Mouse (Mus musculus): ENCODE measurements around the gene Bin2.

Gene Bin2

DNA sequence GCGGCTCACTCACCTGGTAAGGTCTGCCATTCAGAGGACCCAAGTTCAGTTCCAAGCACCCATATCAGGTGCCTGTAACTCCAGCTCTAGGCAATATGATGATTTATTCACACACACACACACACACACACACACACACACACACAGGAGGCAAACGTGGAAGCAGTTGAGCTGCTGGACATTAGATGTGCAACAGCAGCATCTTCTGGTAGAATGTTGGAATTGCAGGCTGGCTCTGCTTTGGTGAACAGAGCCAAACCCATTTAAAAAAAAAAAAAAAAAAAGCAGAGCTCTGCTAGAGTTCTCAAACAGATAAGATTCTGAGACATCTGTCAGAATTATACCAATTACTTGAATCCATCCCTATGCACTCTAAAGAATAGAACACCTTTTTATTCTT lies 13.7 kb upstream of the Bin2 start:
- DNase-seq (ENCODE audit: inconsistent age in 2 of 2, low spot score in 1 of 2), result peak; percentile 73 to 92

DNA sequence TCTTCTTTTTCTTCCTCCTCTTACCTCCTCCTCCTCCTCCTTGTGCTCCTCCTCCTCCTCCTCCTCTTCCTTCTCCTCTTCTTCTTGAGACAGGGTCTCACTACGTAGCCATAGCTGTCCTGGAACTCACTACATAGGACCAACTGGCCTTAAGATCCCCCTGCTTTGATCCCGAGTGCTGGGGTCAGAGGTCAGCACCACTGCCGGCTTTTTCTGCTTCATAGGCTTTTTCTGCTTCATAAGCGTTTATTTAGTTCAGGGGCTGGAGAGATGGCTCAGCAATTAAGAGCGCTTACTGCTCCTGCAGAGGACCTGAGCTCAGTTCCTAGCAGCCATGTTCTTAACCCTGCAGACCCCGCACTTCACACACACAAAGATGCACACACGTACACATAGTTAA lies 12.4 kb upstream of the Bin2 start:
- no peak for DNase-seq (ENCODE audit: inconsistent age in 2 of 2, low spot score in 1 of 2)

DNA sequence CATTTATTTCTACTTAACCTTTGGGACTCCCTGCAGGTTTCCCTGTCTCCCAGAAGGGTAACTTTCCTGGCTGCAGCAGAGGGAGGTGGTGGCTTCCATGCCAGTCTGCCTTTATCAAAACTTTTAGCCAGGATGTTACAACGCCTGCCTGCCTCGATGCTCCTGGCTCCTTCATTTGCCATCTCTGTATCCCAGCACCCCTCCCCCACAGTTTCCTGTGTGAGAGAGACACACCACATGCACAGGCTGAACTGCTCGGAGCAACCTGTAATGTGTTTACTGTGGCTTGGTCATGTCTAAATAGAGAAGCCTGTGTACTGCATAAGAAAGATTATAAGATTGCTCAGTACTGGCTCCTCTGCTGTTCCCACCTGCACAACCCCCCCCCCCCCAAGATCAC lies 11.0 kb upstream of the Bin2 start:
- DNase-seq (ENCODE audit: inconsistent age in 2 of 2, low spot score in 1 of 2), result no peak

DNA sequence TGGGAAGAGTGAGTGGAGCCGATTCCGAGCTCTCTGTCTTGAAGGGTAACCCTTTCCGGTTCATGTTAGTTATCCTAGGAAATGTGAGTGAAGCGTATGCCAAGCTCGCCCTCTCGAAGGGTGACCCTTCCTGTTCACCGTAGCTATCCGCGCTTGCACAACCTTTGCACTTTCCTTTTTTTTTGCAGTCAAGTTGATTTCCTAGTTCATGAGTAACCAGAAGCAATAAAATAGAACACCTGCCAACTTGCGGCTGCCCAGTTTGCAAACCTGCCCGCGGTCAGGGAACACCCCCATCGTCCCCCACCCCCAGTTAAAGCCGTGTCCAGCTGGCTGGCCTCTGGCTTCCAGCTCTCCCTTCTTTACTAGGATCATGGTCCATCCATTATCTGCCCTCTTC lies 9.7 kb upstream of the Bin2 start:
- no peak for DNase-seq (ENCODE audit: inconsistent age in 2 of 2, low spot score in 1 of 2)

DNA sequence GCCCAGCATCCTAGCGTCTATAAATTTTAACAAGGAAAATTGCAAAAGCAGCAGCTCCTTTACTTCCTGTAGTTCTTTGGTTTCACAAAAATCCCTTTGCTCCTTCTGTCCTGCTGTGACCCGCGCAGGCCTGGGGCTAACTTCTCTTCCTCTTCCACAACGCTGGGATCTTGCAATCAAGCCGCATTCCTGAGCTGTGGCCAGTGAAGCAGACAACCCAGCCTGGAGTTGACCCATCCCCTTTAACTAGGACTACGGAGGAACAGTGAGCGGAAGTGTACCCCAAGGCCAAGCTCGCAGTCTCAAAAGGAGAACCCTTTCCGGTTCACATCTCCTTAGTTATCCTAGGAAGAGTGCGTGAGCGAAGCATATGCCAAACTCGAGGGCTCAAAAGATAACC lies 9.2 kb upstream of the Bin2 start:
- DNase-seq (ENCODE audit: inconsistent age in 2 of 2, low spot score in 1 of 2), result no peak

DNA sequence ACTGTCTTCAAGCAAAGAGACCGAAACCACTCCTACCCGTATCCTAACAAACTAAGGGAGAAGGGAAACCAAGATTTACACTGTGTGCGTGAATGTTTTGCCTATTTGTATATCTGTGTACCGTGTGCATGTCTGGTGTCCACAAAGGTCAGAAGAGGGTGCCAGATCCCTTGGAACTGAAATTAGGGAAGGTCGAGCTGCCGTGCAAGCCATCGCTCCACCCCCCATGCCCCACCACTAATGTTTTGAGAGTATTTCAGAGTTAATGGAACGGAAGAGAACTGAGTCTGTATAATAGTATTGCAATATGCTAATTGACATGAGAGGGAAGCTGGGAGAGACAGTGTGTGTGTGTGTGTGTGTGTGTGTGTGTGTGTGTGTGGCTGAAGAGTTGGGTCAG lies 8.3 kb upstream of the Bin2 start:
- DNase-seq (ENCODE audit: inconsistent age in 2 of 2, low spot score in 1 of 2), result no peak

DNA sequence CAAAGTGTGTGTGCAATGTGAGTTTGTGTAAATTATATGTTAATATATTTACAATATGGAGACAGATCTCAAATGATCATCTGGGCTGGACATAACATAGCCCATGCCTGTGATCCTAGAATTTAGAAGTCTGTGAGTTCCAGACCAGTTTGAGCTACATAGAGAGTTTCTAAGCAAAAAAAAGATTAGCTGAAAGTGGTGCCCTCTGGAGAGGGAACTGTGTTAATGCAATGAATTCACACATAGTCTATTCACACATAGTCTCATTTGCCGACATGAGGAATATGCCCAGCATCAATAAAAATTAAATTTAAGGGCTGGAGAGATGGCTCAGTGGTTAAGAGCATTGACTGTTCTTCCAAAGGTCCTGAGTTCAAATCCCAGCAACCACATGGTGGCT lies 7.2 kb upstream of the Bin2 start:
- no peak for DNase-seq (ENCODE audit: inconsistent age in 2 of 2, low spot score in 1 of 2)

DNA sequence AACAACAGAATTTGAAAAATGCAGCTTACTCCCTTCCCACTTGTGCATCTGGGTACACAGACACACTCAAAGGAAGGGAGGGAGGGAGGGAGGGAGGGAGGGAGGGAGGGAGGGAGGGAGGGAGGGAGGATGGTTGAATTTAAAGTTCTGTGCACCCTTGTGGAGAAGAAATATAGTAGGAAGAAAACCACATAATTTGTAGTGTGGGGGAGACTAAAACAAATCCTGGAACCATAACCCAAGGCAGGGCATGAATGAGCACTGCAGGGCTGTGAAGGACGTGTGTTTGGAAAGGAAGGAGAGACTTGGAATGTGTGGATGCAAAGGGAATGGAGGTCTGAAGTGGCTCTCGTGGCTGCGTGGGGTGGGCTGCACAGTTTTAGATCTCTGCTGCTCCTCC lies 6.1 kb upstream of the Bin2 start:
- DNase-seq (ENCODE audit: inconsistent age in 2 of 2, low spot score in 1 of 2), result no peak

DNA sequence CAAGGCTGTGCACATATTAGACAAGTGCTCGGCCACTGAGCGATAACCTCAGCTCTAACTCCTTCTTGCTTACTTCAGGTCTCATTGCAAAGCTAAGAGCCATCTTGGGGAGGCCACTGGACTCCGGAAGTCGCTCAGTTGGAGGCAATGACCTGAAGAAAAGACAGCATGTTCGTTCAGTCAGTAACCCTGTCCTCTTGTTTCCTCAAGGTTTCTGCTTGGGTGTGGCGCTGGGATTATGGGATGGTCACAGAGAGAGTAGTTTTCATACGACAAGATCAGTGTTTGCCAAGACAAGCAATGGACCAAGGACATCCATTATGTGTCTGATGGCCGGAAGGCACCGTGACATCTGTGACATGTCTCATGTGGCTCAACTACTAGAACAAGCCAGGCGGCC lies 5.2 kb upstream of the Bin2 start:
- DNase-seq (ENCODE audit: inconsistent age in 2 of 2, low spot score in 1 of 2), result no peak

DNA sequence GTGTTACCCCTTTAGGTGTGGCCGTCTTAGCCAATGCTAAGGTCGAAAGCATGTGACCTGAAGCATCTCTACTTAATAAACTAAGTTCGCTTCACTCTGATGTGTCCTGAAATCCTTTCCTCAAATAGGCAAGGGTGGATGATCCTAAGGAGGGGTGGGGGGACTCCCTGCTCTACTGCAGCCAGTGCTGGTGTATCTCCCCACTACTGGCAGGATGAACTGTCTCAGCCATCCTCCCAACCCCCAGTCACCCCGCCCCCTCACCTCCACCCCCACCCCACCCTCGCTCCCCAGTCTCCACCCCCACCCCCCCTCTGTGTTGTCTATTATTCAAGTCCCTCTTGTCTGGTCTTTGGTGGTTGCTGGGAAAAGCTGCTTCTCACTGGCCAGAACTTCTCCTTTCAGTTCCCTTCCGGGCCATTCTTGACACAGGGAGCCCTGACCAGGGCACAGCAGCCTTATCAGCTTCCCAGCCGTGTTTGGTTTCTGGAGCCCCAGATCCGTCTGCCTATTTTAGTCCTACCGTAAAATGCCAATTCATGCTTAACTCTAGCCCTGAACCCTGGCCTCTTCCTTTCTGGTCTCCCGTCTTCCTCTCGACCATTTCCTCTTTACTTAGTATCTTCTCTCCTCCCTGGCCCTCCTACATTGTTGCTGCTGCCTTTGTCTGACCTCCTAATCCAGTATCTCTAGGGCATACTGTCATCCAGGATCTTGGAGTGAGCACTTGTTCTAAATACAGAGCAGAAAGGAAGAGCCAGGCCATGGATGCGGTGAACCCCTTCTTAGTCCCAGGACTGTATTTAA lies 4.4 kb upstream of the Bin2 start:
- DNase-seq (ENCODE audit: inconsistent age in 2 of 2, low spot score in 1 of 2), result no peak

DNA sequence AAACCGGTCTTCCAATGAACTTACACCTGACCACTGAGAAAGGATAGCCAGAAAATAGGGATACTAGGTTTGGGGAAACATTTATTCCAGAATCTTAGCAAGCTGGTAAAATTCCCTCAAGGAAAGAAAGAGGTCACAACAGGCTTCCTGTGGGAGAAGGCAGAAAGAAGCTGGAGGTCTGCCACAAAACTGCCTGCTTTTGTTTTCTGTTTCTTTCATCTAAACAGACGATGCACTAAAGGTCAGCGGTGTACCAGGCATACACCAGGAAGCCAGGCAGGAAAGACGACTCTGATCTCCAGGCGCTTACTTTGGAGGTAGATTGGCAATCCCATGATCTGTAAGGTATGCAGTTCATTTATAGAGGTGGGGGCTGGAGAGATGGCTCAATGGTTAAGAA lies 1.5 kb upstream of the Bin2 start:
- peak in 1 of 2 experiments; percentile 59 for DNase-seq (ENCODE audit: inconsistent age in 2 of 2, low spot score in 1 of 2)

DNA sequence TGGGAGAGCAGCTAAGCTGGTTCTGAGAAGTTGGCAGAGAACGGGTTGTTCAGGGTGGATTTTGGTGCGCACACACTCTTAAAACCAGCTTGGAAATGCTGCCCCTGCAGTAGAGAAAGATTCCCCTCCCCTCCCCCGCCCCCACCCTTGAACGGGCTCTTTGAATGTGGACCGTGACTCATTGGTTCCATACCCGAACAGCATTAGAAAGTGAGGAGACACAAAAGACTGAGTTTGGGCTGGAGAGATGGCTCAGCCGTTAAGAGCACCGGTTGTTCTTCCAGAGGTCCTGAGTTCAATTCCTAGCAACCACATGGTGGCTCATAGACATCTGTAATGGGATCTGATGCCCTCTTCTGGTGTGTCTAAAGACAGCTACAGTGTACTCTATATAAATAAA lies 651 bp upstream of the Bin2 start:
- DNase-seq (ENCODE audit: inconsistent age in 2 of 2, low spot score in 1 of 2), result no peak

DNA sequence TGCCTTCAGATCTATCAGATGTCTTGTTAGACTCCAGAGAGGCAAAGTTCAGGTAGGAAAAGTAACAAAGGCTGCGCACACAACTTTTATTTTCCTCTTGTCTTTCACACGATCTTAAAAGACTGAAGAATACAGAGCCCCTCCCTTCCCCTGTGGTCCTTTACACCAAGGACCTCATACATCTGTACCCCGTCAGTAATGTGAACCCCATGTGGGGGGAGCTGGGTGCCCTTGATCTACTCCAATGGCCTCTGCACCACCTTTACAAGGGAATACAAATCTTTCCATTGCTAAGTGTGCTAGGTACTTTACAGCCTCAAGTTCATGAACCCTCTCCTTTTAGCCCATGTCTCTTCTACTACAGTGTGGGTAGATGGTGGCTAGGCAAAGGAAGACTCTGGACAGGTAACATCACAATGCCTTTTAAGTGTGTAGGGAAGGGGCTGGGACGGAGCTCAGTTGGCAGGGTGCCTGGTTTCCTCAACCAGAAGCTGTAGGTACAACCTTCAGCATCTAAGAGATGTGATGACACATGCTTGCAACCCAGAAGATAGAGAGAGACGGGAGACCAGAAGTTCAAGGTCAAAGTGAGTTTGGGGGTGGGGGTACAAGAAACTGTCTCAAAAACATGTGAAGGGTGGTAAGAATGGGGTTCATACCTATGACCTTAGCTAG lies 1.3 kb downstream of the Bin2 start:
- no peak for DNase-seq (ENCODE audit: inconsistent age in 2 of 2, low spot score in 1 of 2)

DNA sequence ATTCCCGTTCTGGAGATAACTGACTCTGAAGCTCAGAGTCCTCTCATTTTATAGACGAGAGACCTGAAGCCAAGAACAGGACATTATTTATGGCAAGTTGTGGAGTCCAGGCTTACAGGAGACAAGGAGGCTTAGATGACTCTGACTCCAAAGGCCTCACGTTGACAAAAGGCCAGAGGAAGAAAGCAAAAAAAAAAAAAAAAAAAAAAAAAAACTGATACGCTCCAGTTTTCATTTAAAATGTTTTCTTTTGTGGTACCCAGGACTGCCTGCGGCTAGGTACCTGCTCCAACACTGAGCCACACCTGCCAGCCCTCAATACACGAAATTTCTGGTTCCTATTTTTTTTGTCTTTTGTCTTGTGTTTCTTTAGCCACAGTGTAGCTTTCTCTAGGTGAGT lies 1.9 kb downstream of the Bin2 start:
- no peak for DNase-seq (ENCODE audit: inconsistent age in 2 of 2, low spot score in 1 of 2)

DNA sequence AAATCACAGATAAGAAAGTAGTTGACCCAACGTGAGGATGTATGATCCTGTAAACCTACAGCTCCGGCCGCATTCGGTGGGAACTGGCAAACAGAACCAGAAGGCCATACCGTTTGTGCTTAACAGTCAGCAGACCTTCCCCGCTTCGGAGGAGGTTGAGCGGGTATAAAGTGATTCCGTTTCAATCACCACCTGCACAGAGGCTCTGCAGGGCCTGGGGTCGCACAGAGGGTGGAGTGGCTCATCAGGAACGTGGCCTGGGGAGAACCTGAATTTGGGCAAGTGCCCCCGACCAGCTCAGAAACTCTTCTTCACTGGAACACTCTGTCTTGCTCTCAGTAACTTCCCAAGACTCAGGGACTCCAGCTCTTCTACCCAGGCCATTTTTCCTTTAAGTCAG lies 2.5 kb downstream of the Bin2 start:
- DNase-seq (ENCODE audit: inconsistent age in 2 of 2, low spot score in 1 of 2), result no peak

DNA sequence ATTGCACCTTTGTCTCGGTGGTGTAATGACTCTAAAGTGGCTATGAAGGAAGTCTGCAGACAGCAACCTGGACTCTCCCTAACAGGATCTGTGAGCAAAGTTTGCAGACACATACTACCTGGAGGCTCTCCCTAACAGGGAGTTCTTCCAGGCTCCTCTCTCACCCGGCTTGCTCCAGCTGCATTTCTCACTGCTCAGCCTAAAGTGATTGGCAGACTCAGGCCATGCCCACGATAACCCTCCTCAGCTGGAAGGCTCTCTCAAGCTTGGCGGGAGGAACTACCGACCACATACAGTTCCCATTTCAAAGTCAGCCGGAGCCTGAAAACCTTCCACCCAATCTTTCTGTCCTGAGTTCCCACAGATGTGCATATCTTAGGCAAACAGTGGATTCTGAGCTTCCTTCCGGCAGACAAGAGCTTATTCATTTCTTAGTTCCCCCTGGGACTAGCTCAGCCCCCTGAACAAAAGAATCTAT lies 3.1 kb downstream of the Bin2 start:
- DNase-seq (ENCODE audit: inconsistent age in 2 of 2, low spot score in 1 of 2), result no peak

DNA sequence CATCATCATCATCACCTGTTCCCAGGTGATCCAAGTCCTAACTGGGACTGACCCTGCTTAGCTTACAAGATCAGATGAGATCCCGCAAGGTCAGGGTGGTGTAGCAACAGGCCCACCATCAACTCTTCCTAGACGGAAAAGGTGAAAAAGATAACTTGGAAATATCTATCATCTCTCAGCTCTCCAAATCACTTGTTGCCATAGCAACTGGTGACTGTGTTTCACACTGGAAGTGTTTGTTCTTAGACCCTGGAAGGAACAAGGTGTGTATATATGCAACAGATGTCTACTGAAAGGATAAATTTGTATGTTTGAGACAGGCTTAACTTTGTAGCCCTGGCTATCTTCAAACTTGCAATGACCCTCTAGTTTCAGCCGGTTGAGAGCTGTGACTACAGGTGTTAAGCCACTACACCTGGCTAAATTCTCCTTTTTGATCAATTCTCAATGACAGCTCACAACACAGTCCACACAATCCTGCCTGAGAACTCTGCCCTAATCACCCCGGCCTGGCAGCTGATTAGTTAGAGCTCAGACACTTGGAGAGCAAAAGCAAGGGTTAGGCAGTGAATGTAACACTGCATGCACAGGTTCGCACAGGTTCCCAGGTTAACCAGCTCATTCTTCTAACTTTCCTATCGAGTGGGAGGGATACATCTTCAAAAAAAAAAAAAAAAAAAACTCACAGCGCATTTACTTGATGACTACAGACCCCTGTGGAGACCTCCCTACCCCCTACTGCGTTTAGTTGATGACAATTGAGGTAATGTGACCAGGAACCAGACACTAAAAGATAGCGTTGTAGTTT lies 3.7 kb downstream of the Bin2 start:
- no peak for DNase-seq (ENCODE audit: inconsistent age in 2 of 2, low spot score in 1 of 2)

DNA sequence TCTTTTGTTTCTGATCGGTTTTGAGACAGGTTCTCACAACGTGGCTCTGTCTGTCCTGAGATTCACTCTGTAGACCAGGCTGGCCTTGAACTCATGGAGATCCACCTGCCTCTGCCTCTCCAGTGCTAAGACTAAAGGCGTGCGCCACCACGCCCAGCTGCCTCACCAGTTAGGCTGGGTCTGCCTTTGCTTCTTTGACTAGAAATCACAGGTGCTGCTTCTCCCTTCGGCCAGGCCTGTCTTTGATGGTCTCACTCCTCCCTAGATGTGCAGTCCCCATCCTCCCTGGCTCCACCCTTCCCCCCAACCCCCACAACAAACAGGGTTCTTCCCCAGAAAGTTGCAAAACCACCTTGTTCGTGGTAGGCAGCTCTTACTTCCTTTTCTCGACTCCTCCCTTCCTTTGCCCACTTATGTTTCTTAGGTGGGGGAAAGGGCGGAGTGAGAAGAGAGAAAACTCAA lies 4.5 kb downstream of the Bin2 start:
- no peak for DNase-seq (ENCODE audit: inconsistent age in 2 of 2, low spot score in 1 of 2)

DNA sequence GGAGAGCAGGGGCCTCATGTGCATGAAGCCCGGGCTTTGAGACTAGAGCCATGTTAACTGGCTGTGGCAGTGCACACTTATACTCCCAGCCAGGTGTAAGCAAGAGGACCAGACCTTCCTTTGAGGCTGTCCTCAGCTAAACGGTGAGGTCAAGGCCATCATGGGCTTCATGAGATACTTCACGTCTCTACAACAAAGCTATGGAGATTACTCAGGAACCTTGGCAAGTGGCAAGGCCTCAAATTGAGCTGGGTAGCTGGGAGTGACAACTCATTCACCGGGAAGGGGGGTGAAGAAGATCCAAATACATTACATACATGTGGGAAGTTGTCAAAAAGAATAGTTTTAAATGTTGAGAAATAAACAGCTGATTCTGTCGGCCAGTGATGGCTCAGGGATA lies 8.5 kb downstream of the Bin2 start:
- peak in 1 of 2 experiments; percentile 71 for DNase-seq (ENCODE audit: inconsistent age in 2 of 2, low spot score in 1 of 2)

DNA sequence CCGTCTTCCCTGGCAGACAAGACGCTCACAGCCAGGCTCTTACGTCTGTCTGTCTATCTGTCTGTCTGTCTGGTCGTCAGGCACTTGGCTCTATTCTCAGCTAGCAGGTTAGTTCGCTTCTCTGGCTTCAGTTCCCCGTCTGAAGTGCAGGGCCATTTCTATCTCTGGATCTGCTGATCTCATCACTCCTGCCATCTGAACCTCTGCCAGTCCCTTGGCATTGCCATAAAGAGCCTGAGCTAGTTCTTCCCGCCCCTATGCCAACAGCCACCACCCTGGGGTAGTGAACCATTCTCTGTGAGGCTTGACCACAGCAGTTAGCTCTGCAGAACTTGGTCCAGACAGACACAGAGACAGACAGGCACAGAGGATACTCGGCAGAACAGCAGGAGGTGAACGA lies 9.0 kb downstream of the Bin2 start:
- peak; percentile 63 to 81 for DNase-seq (ENCODE audit: inconsistent age in 2 of 2, low spot score in 1 of 2)

DNA sequence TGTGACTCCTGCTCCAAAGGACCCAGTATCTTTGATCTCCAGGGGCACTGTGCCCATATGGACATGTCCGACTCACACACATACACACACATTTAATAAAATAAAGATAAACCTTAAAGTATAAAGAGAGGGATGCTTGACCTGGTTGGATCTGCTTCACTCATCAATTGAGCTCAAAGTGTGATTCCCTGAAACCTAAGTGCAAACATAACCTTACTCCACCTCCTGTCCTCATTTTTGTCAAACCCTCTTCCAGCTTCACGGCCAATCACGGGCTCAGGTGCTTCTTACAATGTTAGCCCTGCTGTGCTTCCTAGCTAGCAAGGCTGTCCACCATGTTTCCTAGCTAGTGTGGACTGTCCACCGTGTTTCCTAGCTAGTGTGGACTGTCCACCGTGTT lies 14.2 kb downstream of the Bin2 start:
- DNase-seq (ENCODE audit: inconsistent age in 2 of 2, low spot score in 1 of 2), result no peak

DNA sequence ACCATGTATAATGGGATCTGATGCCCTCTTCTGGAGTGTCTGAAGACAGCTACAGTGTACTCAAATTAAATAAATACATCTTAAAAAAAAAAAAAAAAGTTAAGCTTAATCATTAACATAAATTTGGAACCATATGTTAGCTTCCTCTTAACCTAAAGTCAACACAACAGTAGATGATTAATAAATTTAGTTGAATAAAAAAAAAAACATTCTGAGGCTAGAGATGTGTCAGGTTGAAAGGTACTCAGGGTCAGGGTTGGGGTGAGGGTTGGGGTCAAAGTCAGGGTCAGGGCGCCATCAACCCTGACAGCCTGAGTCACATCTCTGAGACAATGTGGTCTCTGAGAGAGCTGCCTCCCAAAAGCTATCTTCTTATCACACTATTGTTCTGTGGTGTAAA lies 15.1 kb downstream of the Bin2 start:
- no peak for DNase-seq (ENCODE audit: inconsistent age in 2 of 2, low spot score in 1 of 2)
